Comparison of ENCODE assay signal across 8 mouse cellular contexts in genomic region chr1:182954287-182955046, GRCm38 (mm10). TPM values are rescaled to one million over a fixed set of nuclear protein-coding genes. Genes with fewer than 3 reads are reported as not detected.
DNase-seq lines count a peak whose midpoint lies in the region; ATAC-seq and TF ChIP-seq lines count a peak whose summit lies in the region.

Gene Tlr5, plus strand, starts transcription at chr1:182954788.

- no peaks in the 10 kb centered on the region for H3K79me2 ChIP-seq in CH12.LX (replicated peaks; ENCODE audit: control insufficient read depth, extremely low read depth, insufficient read depth, poor library complexity, severe bottlenecking)

- peaks cover 3% of the 10 kb centered on the region for H3K27me3 ChIP-seq in CH12.LX (replicated peaks)
- H3K27me3 ChIP-seq in hindbrain, embryonic 15.5 days: no peaks in the 10 kb centered on the region
- peaks cover 11% of the 10 kb centered on the region for H3K27me3 ChIP-seq in liver, embryonic 11.5 days (replicated peaks; ENCODE audit: control insufficient read depth, insufficient read depth, low read length)
- no peaks in the 10 kb centered on the region for H3K27me3 ChIP-seq in midbrain, postnatal 0 days (ENCODE audit: insufficient read depth, low read length)

- DNase-seq in CH12.LX (ENCODE audit: extremely low read depth): no peak
- peak; percentile 66 to 77 for DNase-seq in adrenal gland, postnatal 36 days
- DNase-seq in gastrocnemius, adult 8-10 months (ENCODE audit: low spot score in 2 of 2): peak; percentile 34 to 57
- DNase-seq in liver, embryonic 11.5 days (ENCODE audit: low spot score): peak; percentile 61
- no peak for DNase-seq in midbrain, postnatal 0 days (ENCODE audit: low spot score)
- DNase-seq in frontal cortex, postnatal 14 days (ENCODE audit: low spot score in 2 of 2): no peak
- no peak for DNase-seq in layer of hippocampus, adult 9-11 months

- in situ Hi-C loops in CH12.LX (cut with MboI; ENCODE audit: low pct_ligation_motif_present, low pct_unique_long_range_greater_than_20kb, low sequenced_read_pairs): no loop called here

- no peak for TF ChIP-seq POLR2A in CH12.LX (IDR thresholded peaks at IDR 0.05; ENCODE audit: low read depth, low read length)

- WGBS in hindbrain, embryonic 15.5 days: 20% methylated on average over 21 of the region's 21 CpGs
- 15% methylated on average over 21 of the region's 21 CpGs for WGBS in liver, embryonic 11.5 days
- WGBS in midbrain, postnatal 0 days: 21% methylated on average over 21 of the region's 21 CpGs

- H3K4me3 ChIP-seq in CH12.LX (replicated peaks in 1 of 3; ENCODE audit: low read depth in 2 of 3, low read length in 2 of 3, poor library complexity in 1 of 3): peak within 1 kb of the TSS in 1 of 3 experiments; percentile 52
- H3K4me3 ChIP-seq in hindbrain, embryonic 15.5 days: peak within 1 kb of the TSS; percentile 34
- H3K4me3 ChIP-seq in liver, embryonic 11.5 days (ENCODE audit: low read depth, low read length): peak within 1 kb of the TSS; percentile 38
- H3K4me3 ChIP-seq in midbrain, postnatal 0 days (ENCODE audit: low read depth, low read length): peak within 1 kb of the TSS; percentile 19

- no peak for TF ChIP-seq CTCF in CH12.LX (conservative IDR thresholded peaks at IDR 0.05 in 1 of 2, IDR thresholded peaks at IDR 0.05 in 1 of 2; ENCODE audit: low read depth in 2 of 2, low read length in 2 of 2)
- TF ChIP-seq CTCF in midbrain, postnatal 0 days (IDR thresholded peaks at IDR 0.05): no peak

- no peak within 1 kb of the TSS for H3K9ac ChIP-seq in CH12.LX (ENCODE audit: insufficient read depth, low read depth)
- peak within 1 kb of the TSS; percentile 35 for H3K9ac ChIP-seq in hindbrain, embryonic 15.5 days
- peak within 1 kb of the TSS; percentile 55; the same call in 1 of the 2 replicates for H3K9ac ChIP-seq in liver, embryonic 11.5 days (ENCODE audit: low read depth, low read length)
- no peak within 1 kb of the TSS for H3K9ac ChIP-seq in midbrain, postnatal 0 days (replicated peaks; ENCODE audit: low read length, poor library complexity, severe bottlenecking)

- H3K9me3 ChIP-seq in CH12.LX (replicated peaks; ENCODE audit: low read length): no peaks in the 10 kb centered on the region
- no peaks in the 10 kb centered on the region for H3K9me3 ChIP-seq in hindbrain, embryonic 15.5 days
- H3K9me3 ChIP-seq in liver, embryonic 11.5 days (ENCODE audit: control insufficient read depth, low read length): no peaks in the 10 kb centered on the region
- H3K9me3 ChIP-seq in midbrain, postnatal 0 days (ENCODE audit: low read length): no peaks in the 10 kb centered on the region

- TF ChIP-seq EP300 in CH12.LX (IDR thresholded peaks at IDR 0.05; ENCODE audit: low read length): no peak

- peak; percentile 28; the same call in 1 of the 2 replicates for ATAC-seq in hindbrain, embryonic 15.5 days (ENCODE audit: low FRiP score, low read depth)
- ATAC-seq in liver, embryonic 11.5 days (replicated peaks; ENCODE audit: low FRiP score): no peak; the same call in 1 of the 2 replicates
- ATAC-seq in midbrain, postnatal 0 days (ENCODE audit: low FRiP score): no peak

- TF ChIP-seq RAD21 in CH12.LX (IDR thresholded peaks at IDR 0.05; ENCODE audit: low read depth, low read length): no peak

- peak within 1 kb of the TSS; percentile 41; the same call in 1 of the 2 replicates for H3K4me2 ChIP-seq in CH12.LX (ENCODE audit: insufficient read depth, low read depth, poor library complexity, severe bottlenecking)
- peak within 1 kb of the TSS; percentile 65 for H3K4me2 ChIP-seq in hindbrain, embryonic 15.5 days
- H3K4me2 ChIP-seq in liver, embryonic 11.5 days: peak within 1 kb of the TSS; percentile 77
- peak within 1 kb of the TSS; percentile 46 for H3K4me2 ChIP-seq in midbrain, postnatal 0 days (ENCODE audit: low read depth, low read length, poor library complexity, severe bottlenecking)

- peaks cover 9 to 18% of the 10 kb centered on the region in 2 experiments; a peak in 3 of 4 replicates for H3K4me1 ChIP-seq in CH12.LX (ENCODE audit: control insufficient read depth in 1 of 2, insufficient read depth in 2 of 2)
- H3K4me1 ChIP-seq in hindbrain, embryonic 15.5 days (replicated peaks): peaks cover 28% of the 10 kb centered on the region
- H3K4me1 ChIP-seq in liver, embryonic 11.5 days (replicated peaks; ENCODE audit: control insufficient read depth, insufficient read depth, low read length): peaks cover 13% of the 10 kb centered on the region
- peaks cover 19% of the 10 kb centered on the region for H3K4me1 ChIP-seq in midbrain, postnatal 0 days (ENCODE audit: insufficient read depth, low read length)

- dilution Hi-C loops in CH12.LX (cut with MboI; ENCODE audit: extremely low pct_ligation_motif_present, extremely low pct_unique_long_range_greater_than_20kb, low sequenced_read_pairs): no loop called here

- H3K27ac ChIP-seq in CH12.LX (ENCODE audit: insufficient read depth, low read depth): no peak within 1 kb of the TSS
- no peak within 1 kb of the TSS; the same call in 1 of the 2 replicates for H3K27ac ChIP-seq in hindbrain, embryonic 15.5 days (replicated peaks)
- no peak within 1 kb of the TSS for H3K27ac ChIP-seq in liver, embryonic 11.5 days (ENCODE audit: low read depth, low read length)
- no peak within 1 kb of the TSS for H3K27ac ChIP-seq in midbrain, postnatal 0 days (ENCODE audit: low read depth, low read length)

- no peaks in the 10 kb centered on the region for H3K36me3 ChIP-seq in CH12.LX (replicated peaks in 1 of 2; ENCODE audit: control insufficient read depth in 1 of 2, insufficient read depth in 1 of 2, low read length in 1 of 2)
- no peaks in the 10 kb centered on the region for H3K36me3 ChIP-seq in hindbrain, embryonic 15.5 days
- no peaks in the 10 kb centered on the region for H3K36me3 ChIP-seq in liver, embryonic 11.5 days (ENCODE audit: control insufficient read depth, insufficient read depth, low read length)
- no peaks in the 10 kb centered on the region for H3K36me3 ChIP-seq in midbrain, postnatal 0 days (ENCODE audit: insufficient read depth, low read length)

TF ChIP-seq in CH12.LX, 34 proteins besides CTCF, POLR2A, EP300 and RAD21:
- TF ChIP-seq CHD2 (IDR thresholded peaks at IDR 0.05; ENCODE audit: low read length): no peak
- TF ChIP-seq MAX (IDR thresholded peaks at IDR 0.05; ENCODE audit: low read length): no peak
- TF ChIP-seq MEF2A (IDR thresholded peaks at IDR 0.05; ENCODE audit: borderline replicate concordance, low read depth, low read length): no peak
- TF ChIP-seq TCF12 (IDR thresholded peaks at IDR 0.05; ENCODE audit: low read depth, low read length): no peak
- no peak for TF ChIP-seq MAFK (IDR thresholded peaks at IDR 0.05; ENCODE audit: insufficient replicate concordance, low read length)
- no peak for TF ChIP-seq ZNF384 (IDR thresholded peaks at IDR 0.05; ENCODE audit: low read depth, low read length)
- no peak for TF ChIP-seq RCOR1 (conservative IDR thresholded peaks at IDR 0.05; ENCODE audit: low read depth, low read length)
- no peak for TF ChIP-seq SIN3A (IDR thresholded peaks at IDR 0.05; ENCODE audit: low read length)
- TF ChIP-seq POLR2AphosphoS2 (IDR thresholded peaks at IDR 0.05; ENCODE audit: low read depth, low read length): no peak
TF ChIP-seq in CH12.LX: peak in this region for 0.

RNA-seq across cellular contexts. Expression of gene Tlr5, which starts in this region (rescaled TPM):
- not detected in 2 replicates for total RNA-seq in CH12.LX (2012; rRNA removed)
- not detected in 2 replicates for total RNA-seq in CH12.LX (2014; rRNA removed)
- polyA plus RNA-seq in CH12.LX (2012; ENCODE audit: insufficient read length, low read depth): not detected in 2 replicates
- 1 to 10 TPM in 1 of 2 experiments, under 1 TPM in 1; 0.92 to 1.5 TPM for total RNA-seq in adrenal gland, postnatal 36 days (2021)
- total RNA-seq in gastrocnemius, adult 8-10 months (2022): 1 to 10 TPM in 1 of 4 experiments, under 1 TPM in 3; 0.51 to 1.2 (median 0.82) TPM
- 0.22 and 0.31 TPM in 2 replicates for polyA plus RNA-seq in hindbrain, embryonic 15.5 days (2015; fragmentation: Nextera tagmentation; extraction: Ambion mirVana)
- polyA plus RNA-seq in liver, embryonic 11.5 days (2014; fragmentation: Nextera tagmentation; extraction: Ambion mirVana): 0.48 and 0.49 TPM in 2 replicates
- 0.11 and 0.19 TPM in 2 replicates for total RNA-seq in midbrain, postnatal 0 days (2014; rRNA removed)
- 0.21 and 0.23 TPM in 2 replicates for polyA plus RNA-seq in midbrain, postnatal 0 days (2015; fragmentation: Nextera tagmentation; extraction: Ambion mirVana)

Comparison
In these comparisons a context has a peak if more than half of its experiments do, and no peak if none do; other contexts are left out.
1. Peak in ATAC-seq, H3K4me3 ChIP-seq, H3K9ac ChIP-seq and H3K4me2 ChIP-seq in hindbrain, embryonic 15.5 days; RNA of the gene not detected or under 1 TPM.
2. Peak in DNase-seq, H3K4me3 ChIP-seq, H3K9ac ChIP-seq and H3K4me2 ChIP-seq in liver, embryonic 11.5 days; RNA of the gene not detected or under 1 TPM.
3. DNase-seq: peak in adrenal gland, postnatal 36 days (2 of 2) and gastrocnemius, adult 8-10 months (2 of 2); none in CH12.LX (single experiment), midbrain, postnatal 0 days (single experiment), frontal cortex, postnatal 14 days (0 of 2) and layer of hippocampus, adult 9-11 months (single experiment).
4. Peak in every context shown above with its lines, with median percentiles within 50 percentile points of each other: H3K4me2 ChIP-seq.